Mouse (Mus musculus) cerebellum, adult 9-10 months (tissue): ENCODE data around the gene Dnah2.

Experiments used
- DNase-seq: peaks from one replicate; pipeline ENCODE4 v3.0.0; 2022

Gene Dnah2

GRCm38 (mm10) chr11:69417449-69418384 lies 131.2 kb downstream of the Dnah2 start:
- peak; percentile 98 for DNase-seq

DNA sequence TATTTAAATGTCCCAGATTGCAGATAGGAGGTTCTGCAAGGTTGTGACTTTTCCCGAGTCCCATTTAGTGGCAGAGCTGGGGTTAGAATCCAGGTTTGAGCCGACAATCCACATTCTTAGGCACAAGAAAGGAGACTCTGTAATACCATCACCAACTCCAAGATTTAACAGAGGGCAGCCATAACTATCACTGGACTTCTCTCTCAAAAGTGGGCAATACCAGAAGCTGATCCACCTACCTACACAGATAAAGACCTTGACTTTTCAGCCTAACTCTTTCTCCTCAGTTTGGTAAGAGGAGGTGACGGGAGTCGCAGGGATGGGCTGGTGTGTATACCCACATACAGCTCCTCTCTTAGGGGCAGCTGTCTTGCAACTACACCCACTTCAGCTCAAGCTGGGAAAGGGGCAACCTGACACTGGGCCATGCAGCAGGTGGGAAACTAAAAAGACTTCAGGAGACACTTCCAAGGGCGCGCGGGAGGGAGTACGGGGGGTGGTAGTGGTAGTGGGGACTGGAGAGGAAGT lies 131.9 kb downstream of the Dnah2 start:
- DNase-seq: no peak

- DNase-seq: peak; percentile 56
Observed at GRCm38 (mm10) chr11:69416509-69416908, 132.4 kb downstream of the Dnah2 start.

DNA sequence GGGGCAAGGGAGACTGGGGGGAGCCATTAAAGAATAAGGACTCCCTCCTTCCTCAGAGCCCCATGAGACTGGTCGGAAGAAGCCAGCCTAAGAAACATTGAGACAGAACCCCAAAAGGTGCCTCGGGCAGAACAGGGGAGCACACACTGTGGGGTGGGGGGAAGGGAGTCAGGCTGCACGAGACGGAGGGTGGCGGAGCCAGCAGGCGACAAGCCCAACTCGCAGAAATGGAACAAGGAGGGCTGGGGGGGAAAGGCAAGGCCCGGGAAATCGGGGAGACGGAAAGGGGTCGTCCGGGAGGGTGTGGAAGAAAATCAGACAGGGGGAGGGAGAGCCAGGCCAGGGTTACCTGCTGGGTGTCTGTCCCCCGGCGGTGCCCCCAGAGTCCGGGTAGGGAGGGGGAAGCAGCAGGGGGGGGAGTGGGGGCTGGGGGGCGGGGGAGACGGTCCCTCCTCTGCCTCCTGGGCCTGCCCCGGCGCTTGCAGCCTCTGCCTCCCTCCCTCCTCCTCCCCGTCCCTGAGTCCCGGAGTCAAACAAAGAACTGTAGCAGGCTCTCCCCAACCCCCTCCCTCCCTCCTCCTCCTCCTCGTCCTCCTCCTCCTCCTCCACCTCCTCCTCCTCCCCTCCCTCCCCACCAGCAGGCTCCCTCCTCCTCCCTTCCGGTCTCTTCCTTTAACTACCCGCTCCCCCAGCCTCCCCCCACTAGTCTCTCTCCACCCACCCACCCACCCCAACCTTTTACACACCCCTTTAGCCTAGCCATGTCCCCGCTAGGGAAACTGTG lies 133.1 kb downstream of the Dnah2 start:
- peak; percentile 79 for DNase-seq

GRCm38 (mm10) chr11:69415327-69415667 lies 133.6 kb downstream of the Dnah2 start:
- DNase-seq: peak; percentile 85

DNA sequence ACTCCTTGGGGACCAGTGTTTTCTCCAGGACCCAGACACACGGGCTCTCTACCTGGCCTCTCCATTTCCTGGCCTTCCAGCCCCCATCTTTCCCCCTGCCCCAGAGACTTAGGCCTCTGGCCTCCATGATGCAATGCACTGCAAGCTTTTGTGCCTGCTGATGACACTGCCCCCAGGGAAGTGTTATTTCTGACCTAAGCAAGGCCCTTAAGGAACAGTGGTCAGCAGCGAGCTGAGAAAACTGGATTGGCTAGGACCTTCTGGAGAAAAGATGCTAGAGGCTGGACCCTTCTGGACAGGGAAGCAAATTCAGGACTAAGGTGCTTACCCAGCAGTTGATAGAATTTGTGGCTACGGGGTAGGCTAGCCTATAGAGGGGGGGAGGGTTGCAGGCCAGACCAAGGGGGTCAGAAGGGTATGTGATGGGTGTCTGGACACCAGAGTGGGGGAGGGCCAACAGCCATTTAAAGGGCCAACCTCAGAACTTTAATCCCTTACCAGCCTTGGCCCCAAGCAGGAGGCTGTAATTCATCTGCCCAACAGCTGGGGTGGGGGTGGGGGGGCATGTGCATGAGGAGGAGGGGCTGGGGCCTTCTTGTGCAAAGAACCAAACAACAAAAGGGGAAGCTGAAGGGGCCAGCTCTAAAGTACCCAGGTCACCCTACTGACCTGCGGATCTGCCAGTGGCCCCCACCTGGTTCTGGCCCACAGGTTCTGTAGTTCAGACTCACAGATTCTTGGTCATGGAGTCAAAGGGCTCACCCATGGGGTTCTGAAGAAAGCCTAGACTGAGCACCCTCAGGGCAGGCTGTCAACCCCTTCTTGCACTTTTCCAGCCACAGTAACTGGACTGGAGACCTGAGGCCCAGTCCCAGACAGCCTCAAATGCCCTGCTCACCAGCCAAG lies 134.2 kb downstream of the Dnah2 start:
- DNase-seq: peak; percentile 62

DNA sequence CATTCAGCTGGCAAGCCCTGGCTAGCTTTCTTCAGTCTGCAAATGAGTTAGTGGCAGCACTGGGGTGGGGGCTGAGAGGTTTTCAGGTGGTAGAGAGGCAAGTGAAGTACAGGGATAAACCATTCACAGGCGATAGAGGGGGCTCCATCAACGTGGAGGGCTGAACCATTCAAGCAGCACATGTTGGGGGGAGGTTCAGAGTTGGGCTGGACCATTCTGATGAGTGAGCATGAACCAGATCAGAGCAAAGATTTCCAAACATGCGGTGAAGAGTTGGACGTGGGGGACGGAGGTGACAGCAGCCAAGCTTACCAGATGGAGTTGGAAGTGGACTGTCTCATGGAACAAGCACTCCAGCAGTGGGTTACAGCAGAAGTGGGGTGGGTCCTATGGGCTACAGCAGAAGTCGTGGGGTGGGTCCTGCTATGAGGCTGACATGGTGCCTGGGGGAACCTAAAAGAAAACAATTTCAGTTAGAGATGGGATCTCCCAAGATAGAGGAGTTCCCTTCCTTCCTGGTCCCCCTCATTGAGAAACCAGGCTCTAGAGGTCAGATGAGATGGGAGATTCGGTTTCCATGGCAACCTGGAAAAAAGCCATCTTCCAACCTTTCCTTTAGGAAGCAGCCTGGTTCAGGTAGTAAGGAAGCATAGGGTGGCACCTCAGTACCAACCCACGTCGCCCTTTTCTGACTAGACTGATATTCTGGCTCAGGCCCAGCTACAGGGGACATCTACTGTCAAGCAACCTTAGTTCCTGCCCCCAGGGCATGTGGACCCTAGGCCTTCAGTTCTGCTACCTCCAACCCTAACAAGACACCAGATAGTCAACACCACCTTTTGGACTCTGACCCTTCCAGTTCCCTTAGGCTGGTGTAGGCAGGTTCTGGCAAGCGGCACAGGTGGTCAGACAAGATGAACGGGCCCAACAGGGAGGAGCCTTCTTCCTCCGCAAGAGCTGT lies 135.4 kb downstream of the Dnah2 start, which contains the start of gene Kdm6b:
Kdm6b (minus strand) TSS at position 455 of the 961 bp plus-strand sequence.
- peak; percentile 91 for DNase-seq

GRCm38 (mm10) chr11:69412548-69412947 lies 136.4 kb downstream of the Dnah2 start:
- DNase-seq: peak; percentile 49

DNA sequence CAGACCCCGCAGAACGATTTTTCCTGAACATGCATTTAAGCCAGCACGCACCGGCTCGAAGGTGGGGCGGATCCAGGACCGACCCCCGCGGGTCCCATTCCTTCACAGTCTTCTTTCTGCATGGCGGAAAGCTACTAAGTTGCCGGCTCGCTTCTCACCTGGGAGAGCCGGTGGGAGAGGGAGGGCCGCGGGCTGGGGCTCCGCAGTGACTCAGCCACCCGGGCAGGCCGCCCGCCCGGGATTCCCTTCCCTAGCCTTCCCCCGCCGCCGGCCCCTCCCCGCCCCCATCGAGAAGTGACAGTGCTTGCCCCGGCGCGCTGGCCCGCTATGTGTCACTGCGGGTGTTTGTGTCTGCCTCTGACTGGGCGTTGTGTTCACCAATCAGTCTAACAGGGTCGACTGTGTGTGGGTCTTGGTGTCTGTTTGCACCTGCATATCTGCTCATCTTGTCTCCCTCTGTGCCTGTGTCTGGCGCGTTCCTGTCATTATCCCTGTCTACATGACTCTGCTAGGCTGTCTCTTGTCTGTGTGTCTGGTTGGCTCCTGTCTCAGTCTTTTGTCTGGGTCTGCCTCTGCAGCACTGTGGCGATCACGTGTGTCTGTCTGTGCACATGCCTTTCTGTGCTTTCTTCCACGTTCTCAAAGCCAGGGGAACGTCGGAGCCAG lies 137.2 kb downstream of the Dnah2 start:
- peak; percentile 65 for DNase-seq

GRCm38 (mm10) chr11:69411073-69411535 lies 137.8 kb downstream of the Dnah2 start:
- peak; percentile 96 for DNase-seq

DNA sequence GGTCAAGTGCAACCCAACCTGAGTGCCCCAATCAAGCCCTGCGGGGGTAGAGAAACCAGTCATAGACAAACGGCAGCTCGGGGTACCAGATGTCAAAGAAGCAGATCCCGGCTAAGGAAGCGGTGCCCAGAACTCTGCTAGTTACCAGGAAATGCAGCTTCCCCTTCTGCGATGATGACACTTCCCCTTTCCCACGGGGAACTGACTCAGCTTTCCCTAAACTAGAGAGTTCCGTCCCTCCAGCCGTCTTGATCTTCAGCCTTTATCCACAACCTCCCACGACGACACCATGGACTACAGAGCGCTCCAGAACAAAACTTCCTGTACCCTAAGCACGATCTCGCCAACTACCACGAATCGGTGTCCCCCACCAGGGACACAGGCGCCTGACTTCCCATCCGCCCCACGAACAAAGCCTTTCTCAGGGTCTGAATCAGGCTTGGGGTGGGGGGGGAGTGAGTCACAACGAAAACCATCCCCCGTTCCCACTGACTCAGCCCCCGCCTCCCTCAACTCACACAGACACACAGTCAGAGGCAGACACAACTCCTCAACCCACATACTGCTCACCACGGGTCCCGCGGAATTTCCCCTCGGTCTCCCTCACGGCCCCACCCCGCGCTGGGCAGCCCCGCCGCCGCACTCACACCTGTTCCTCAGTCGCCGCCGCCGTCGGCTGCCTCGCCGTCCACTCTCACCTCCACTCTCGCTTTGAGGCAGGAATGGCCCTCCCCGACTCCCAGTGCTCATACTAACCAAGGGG lies 138.4 kb downstream of the Dnah2 start:
- DNase-seq: peak; percentile 67

DNA sequence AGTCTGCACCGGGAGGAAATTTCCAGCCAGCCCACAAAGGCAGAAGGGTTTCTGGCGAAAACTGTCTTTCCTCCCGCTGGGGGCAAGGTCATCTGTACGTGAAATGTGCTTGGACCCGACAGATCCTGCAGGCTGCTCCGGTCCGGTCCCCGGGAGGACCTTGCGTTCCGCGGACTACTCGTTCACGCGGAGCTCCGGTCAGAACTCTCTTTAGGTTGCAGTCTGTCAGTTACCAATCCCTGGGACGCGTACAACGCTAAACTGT lies 138.9 kb downstream of the Dnah2 start:
- no peak for DNase-seq

DNA sequence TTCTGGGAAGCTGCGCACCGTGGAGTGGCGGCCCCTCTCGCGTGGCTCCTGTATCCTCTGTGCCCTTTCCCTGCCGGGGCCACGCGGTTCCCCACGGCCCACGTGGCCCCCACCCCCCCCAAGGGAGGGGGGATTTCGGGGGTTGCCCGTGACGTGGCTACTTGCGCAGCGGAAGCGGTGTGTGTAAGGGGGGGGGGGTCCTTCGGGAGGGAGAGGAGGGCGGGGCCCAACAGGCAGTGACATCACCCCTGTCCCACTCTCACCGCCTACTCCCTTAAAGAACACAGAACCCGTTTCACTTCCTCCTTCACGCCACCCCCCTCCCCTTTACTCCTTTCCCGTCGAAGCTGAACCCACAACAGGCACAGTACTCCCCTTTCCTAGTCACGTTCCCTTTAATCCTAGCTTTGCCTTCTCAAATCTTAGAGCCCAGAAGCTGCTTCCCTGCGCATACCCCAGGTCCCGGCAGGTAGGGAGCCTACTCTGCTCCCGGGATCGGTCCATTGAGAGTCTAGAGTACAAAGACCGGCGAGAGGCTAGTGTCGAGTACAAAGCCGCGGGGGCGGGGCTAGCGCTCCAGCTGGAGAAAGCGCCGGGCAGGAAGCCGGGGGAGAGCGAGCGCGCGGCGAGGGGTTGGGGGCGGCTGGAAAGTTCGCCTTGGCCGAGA lies 139.4 kb downstream of the Dnah2 start:
- peak; percentile 83 for DNase-seq

GRCm38 (mm10) chr11:69408541-69409377 lies 140.2 kb downstream of the Dnah2 start:
- peak; percentile 95 for DNase-seq

DNA sequence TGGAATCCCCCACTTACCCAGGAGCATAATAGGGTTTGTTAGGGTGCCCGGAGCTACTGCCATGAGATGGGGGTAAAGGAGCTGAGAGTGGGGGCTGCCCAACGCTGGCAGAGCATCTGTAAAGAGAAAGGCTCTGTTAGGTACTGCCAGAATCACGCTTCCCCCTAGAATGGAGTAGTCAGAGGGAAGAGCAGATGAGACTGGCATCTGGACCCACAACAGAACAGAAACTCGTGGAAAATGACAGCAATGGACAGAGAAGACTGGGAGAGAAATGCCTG lies 141.2 kb downstream of the Dnah2 start:
- DNase-seq: peak; percentile 48

DNA sequence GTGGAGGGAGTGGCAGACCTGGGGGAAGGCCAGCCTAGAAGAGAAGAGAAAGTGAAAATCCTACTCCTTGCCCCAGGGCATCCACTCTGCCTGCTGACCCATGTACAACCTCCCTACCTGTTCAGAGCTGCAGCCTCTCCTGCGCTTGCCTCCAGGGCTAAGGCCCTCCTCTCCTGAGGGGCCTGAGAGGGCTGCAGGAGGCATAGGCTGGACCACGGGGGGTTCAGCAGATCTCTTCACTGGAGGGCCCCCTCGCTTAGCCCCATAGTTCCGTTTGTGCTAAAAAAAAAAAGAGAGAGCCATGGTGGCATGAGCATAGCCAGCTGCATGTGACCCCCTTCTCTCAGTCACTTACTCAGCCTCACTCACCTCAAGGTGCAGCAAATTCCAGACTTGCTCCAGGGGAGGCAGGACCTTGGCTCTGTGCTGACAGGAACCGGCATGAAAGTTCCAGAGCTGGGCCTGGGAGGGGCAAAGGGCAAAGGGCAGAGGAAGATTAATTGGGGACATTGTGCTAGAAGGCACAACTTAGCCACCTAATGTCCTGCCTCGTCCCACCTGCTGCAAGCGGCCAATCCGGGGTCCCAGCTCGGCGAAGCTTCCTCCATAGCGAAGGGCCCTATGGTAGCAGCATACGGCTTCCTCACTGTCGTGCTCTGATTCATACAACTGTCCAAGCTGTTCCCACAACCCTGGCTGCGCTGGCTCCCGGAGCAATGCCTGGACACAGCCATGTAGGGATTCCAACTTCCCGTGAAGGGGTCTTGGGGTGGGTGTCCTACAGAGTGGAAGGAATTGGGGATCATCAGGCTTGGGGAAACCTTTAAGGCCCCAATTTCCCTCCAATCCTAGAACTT lies 141.8 kb downstream of the Dnah2 start:
- peak; percentile 51 for DNase-seq

GRCm38 (mm10) chr11:69406282-69406681 lies 142.6 kb downstream of the Dnah2 start:
- peak; percentile 53 for DNase-seq
